Comparison of ENCODE assay signal across 16 mouse cellular contexts in genomic region chr10:80186649-80187048, GRCm38 (mm10).
"Had no signal": no experiment of that assay in that cellular context is flagged by ENCODE, and none has a peak within 500 bp of the region (broad histone marks: within the 10 kb centered on the region; RNA-seq: fewer than 3 reads in every experiment).

No protein-coding gene starts in this region.

- ATAC-seq: liver, embryonic 12.5 days had no signal

- H3K9ac ChIP-seq: kidney, embryonic 15.5 days; limb, embryonic 15.5 days; liver, embryonic 12.5 days; lung, embryonic 14.5 days; neural tube, embryonic 12.5 days had no signal

- H3K4me2 ChIP-seq: kidney, embryonic 15.5 days; limb, embryonic 15.5 days; liver, embryonic 12.5 days; lung, embryonic 14.5 days; neural tube, embryonic 12.5 days had no signal

- H3K9me3 ChIP-seq: kidney, embryonic 15.5 days; limb, embryonic 15.5 days; liver, embryonic 12.5 days; megakaryocyte, embryonic 14.5 days; neural tube, embryonic 12.5 days had no signal

- H3K4me3 ChIP-seq: kidney, embryonic 15.5 days; left cerebral cortex, adult 2 months; limb, embryonic 15.5 days; liver, embryonic 12.5 days; megakaryocyte, embryonic 14.5 days; neural tube, embryonic 12.5 days had no signal

- H3K36me3 ChIP-seq: liver, embryonic 12.5 days had no signal

- H3K27ac ChIP-seq: kidney, embryonic 15.5 days; left cerebral cortex, adult 2 months; limb, embryonic 15.5 days; liver, embryonic 12.5 days; macrophage; neural tube, embryonic 12.5 days had no signal

- DNase-seq: kidney, adult 2 months; kidney, postnatal 14 days; lung, embryonic 14.5 days; lung, postnatal 14 days; retina, postnatal 1 day; right cerebral cortex, postnatal 4 days; spleen, adult 18-20 months; thymus, adult 18-20 months; thymus, postnatal 14 days had no signal
